Mouse (Mus musculus) left cerebral cortex, adult 18-20 months (tissue): ENCODE results near the gene Lamtor3. TPM values are rescaled to one million over a fixed set of nuclear protein-coding genes. Genes with fewer than 3 reads are reported as not detected.
"Not testable (repeated sequence)": the region's sequence is repeated elsewhere in the genome, so short reads cannot be mapped to it uniquely, and the experiment has no call there.

Source experiments
- DNase-seq, 2 experiments: peaks; one replicate each; pipeline ENCODE4 v3.0.0; 2021 to 2022; ENCODE audit warnings: low spot score in 2 of 2, mixed read lengths in 1 of 2
- long read RNA-seq, 2 experiments: library from polyadenylated mRNA; stranded (forward); transcript quantifications; one replicate each; pipeline ENCODE4 v2.0.0; 2021
- total RNA-seq, 2 experiments: library from RNA; stranded (reverse); gene quantifications; 2 replicates each; pipeline ENCODE4 v1.2.3; 2021

The Lamtor3 gene
- total RNA-seq: 10 to 100 TPM; 74.2 to 75.0 TPM
- long read RNA-seq, experiment 1, transcript Lamtor3-208 (1 exons, 2,726 nt): minor isoform, 6 of 102 reads
- long read RNA-seq, experiment 1, transcript Lamtor3-201 (7 exons, 1,295 nt): major isoform, 72 of 102 reads
- long read RNA-seq, experiment 1, partial matches to known transcripts: 19 of 102 reads
- long read RNA-seq, experiment 1, other reads (novel, unspliced or antisense): 0 of 102 reads
- long read RNA-seq, experiment 2, transcript Lamtor3-201 (7 exons, 1,295 nt): major isoform, 71 of 97 reads
- long read RNA-seq, experiment 2, partial matches to known transcripts: 17 of 97 reads
- long read RNA-seq, experiment 2, other reads (novel, unspliced or antisense): 4 of 97 reads

GRCm38 (mm10) chr3:137918172-137918931, at the start of gene Lamtor3:
Gene Lamtor3 (plus strand): TSS chr3:137918506.
- DNase-seq: peak; percentile 84 to 91

GRCm38 (mm10) chr3:137869395-137869794, 48.9 kb upstream of the Lamtor3 start:
- no peak for DNase-seq

- DNase-seq: no peak
These were observed 39.0 kb upstream of the Lamtor3 start for GRCm38 (mm10) chr3:137879313-137879712.

- DNase-seq: peak in 1 of 2 experiments; percentile 7
These were observed 38.1 kb upstream of the Lamtor3 start for GRCm38 (mm10) chr3:137880109-137880748.

- DNase-seq: no peak
These were observed 37.2 kb upstream of the Lamtor3 start for GRCm38 (mm10) chr3:137881093-137881492.

- no peak for DNase-seq
These were observed 30.3 kb upstream of the Lamtor3 start for GRCm38 (mm10) chr3:137887961-137888360.

GRCm38 (mm10) chr3:137891089-137891488, 27.2 kb upstream of the Lamtor3 start:
- DNase-seq: no peak

GRCm38 (mm10) chr3:137892118-137892517, 26.2 kb upstream of the Lamtor3 start:
- DNase-seq: no peak

- no peak for DNase-seq
These were observed 24.5 kb upstream of the Lamtor3 start for GRCm38 (mm10) chr3:137893789-137894188.

- DNase-seq: no peak
These were observed 23.1 kb upstream of the Lamtor3 start for GRCm38 (mm10) chr3:137895196-137895595.

GRCm38 (mm10) chr3:137896386-137896785, 21.9 kb upstream of the Lamtor3 start:
- no peak for DNase-seq

GRCm38 (mm10) chr3:137896867-137897266, 21.4 kb upstream of the Lamtor3 start:
- no peak for DNase-seq

- no peak for DNase-seq
These were observed 20.6 kb upstream of the Lamtor3 start for GRCm38 (mm10) chr3:137897685-137898084.

GRCm38 (mm10) chr3:137900149-137900548, 18.2 kb upstream of the Lamtor3 start:
- DNase-seq: peak in 1 of 2 experiments; percentile 3

GRCm38 (mm10) chr3:137913093-137913492, 5.2 kb upstream of the Lamtor3 start:
- DNase-seq: no peak

GRCm38 (mm10) chr3:137914567-137914966, 3.7 kb upstream of the Lamtor3 start:
- DNase-seq: not testable (repeated sequence)

- no peak for DNase-seq
These were observed 573 bp upstream of the Lamtor3 start for GRCm38 (mm10) chr3:137917694-137918171.

GRCm38 (mm10) chr3:137918932-137919311, 616 bp downstream of the Lamtor3 start:
- peak; percentile 6 to 21 for DNase-seq

- no peak for DNase-seq
These were observed 1.1 kb downstream of the Lamtor3 start for GRCm38 (mm10) chr3:137919398-137919797.

GRCm38 (mm10) chr3:137920594-137920993, 2.3 kb downstream of the Lamtor3 start:
- DNase-seq: no peak

GRCm38 (mm10) chr3:137927010-137927409, 8.7 kb downstream of the Lamtor3 start:
- DNase-seq: no peak

- no peak for DNase-seq
These were observed 11.6 kb downstream of the Lamtor3 start for GRCm38 (mm10) chr3:137929940-137930339.
